Mouse (Mus musculus) ES-Bruce4 (cell line): Measurements from ENCODE around the gene Ice1.

Experiments used
- CTCF ChIP-seq: IDR thresholded peaks from one replicate; pipeline ENCODE4 v1.8.1; 2011; ENCODE audit warnings: low read depth, low read length
- EP300 ChIP-seq: IDR thresholded peaks from 2 replicates; pipeline ENCODE4 v1.6.1; 2011; ENCODE audit warnings: low read depth, low read length; ENCODE audit not compliant: insufficient read depth
- POLR2A ChIP-seq: IDR thresholded peaks from one replicate; pipeline ENCODE4 v1.8.1; 2011; ENCODE audit warnings: low read length; ENCODE audit not compliant: insufficient read depth

DNA sequence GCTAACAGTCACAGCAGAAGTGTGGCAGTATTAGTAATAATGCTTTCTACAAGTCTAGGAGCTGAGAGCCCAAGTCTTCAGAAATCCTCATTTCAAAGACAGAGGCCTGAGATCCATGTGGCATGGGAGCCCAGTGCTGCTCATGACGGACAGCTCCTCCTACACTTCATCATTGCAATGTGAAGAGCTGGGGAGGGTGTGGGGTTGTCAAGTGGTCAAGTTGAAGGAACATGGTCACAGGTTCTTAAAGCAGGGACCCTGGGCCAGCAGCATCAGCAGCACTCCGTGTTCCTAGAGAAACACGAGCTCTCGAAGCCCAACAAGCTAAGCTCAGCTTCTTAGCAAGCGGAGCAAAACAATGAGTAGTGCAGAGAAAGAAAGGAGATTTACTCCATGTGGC lies 48.4 kb upstream of the Ice1 start:
- no peak for TF ChIP-seq CTCF
- TF ChIP-seq POLR2A: no peak
- no peak for TF ChIP-seq EP300
